Mouse (Mus musculus): ENCODE data around the gene Sugp2.

Gene Sugp2

GRCm38 (mm10) chr8:70279266-70279665, 45.2 kb downstream of the Sugp2 start:
- no peak for DNase-seq (ENCODE audit: extremely low read depth, low read depth, low spot score)

GRCm38 (mm10) chr8:70281001-70281400, 47.0 kb downstream of the Sugp2 start:
- no peak for DNase-seq (ENCODE audit: extremely low read depth, low read depth, low spot score)

GRCm38 (mm10) chr8:70282603-70283135, 48.6 kb downstream of the Sugp2 start, which contains the start of gene Homer3:
Homer3 (plus strand) TSS chr8:70282827.
- DNase-seq (ENCODE audit: extremely low read depth, low read depth, low spot score) = peak; percentile 18

GRCm38 (mm10) chr8:70283136-70284077, 49.4 kb downstream of the Sugp2 start:
- DNase-seq (ENCODE audit: extremely low read depth, low read depth, low spot score) = no peak

GRCm38 (mm10) chr8:70284421-70284820, 50.4 kb downstream of the Sugp2 start:
- DNase-seq (ENCODE audit: extremely low read depth, low read depth, low spot score) = no peak

GRCm38 (mm10) chr8:70285304-70285703, 51.3 kb downstream of the Sugp2 start:
- DNase-seq (ENCODE audit: extremely low read depth, low read depth, low spot score) = no peak

- no peak for DNase-seq (ENCODE audit: extremely low read depth, low read depth, low spot score)
Observed at GRCm38 (mm10) chr8:70286737-70287136, 52.7 kb downstream of the Sugp2 start.

- no peak for DNase-seq (ENCODE audit: extremely low read depth, low read depth, low spot score)
Observed at GRCm38 (mm10) chr8:70293988-70294405, 60.0 kb downstream of the Sugp2 start.

GRCm38 (mm10) chr8:70300881-70301280, 66.9 kb downstream of the Sugp2 start:
- DNase-seq (ENCODE audit: extremely low read depth, low read depth, low spot score) = no peak

- peak; percentile 30 for DNase-seq (ENCODE audit: extremely low read depth, low read depth, low spot score)
Observed at GRCm38 (mm10) chr8:70302358-70302890, 68.4 kb downstream of the Sugp2 start, which contains the start of the genes Ddx49 and Cope. Ddx49 (minus strand) TSS chr8:70302489. Cope (plus strand) TSS chr8:70302518.

- no peak for DNase-seq (ENCODE audit: extremely low read depth, low read depth, low spot score)
Observed at GRCm38 (mm10) chr8:70302901-70303300, 68.9 kb downstream of the Sugp2 start.

- DNase-seq (ENCODE audit: extremely low read depth, low read depth, low spot score) = no peak
Observed at GRCm38 (mm10) chr8:70309311-70309710, 75.3 kb downstream of the Sugp2 start.

- no peak for DNase-seq (ENCODE audit: extremely low read depth, low read depth, low spot score)
Observed at GRCm38 (mm10) chr8:70313399-70313798, 79.4 kb downstream of the Sugp2 start.

- no peak for DNase-seq (ENCODE audit: extremely low read depth, low read depth, low spot score)
Observed at GRCm38 (mm10) chr8:70315624-70316510, 81.8 kb downstream of the Sugp2 start, which contains the start of gene Cers1. Cers1 (plus strand) TSS chr8:70315775.

- no peak for DNase-seq (ENCODE audit: extremely low read depth, low read depth, low spot score)
Observed at GRCm38 (mm10) chr8:70316511-70317504, 82.8 kb downstream of the Sugp2 start.

- DNase-seq (ENCODE audit: extremely low read depth, low read depth, low spot score) = no peak
Observed at GRCm38 (mm10) chr8:70317872-70318271, 83.8 kb downstream of the Sugp2 start.

GRCm38 (mm10) chr8:70323716-70324115, 89.7 kb downstream of the Sugp2 start:
- no peak for DNase-seq (ENCODE audit: extremely low read depth, low read depth, low spot score)

- DNase-seq (ENCODE audit: extremely low read depth, low read depth, low spot score) = no peak
Observed at GRCm38 (mm10) chr8:70327512-70327911, 93.5 kb downstream of the Sugp2 start.

- no peak for DNase-seq (ENCODE audit: extremely low read depth, low read depth, low spot score)
Observed at GRCm38 (mm10) chr8:70329124-70329834, 95.3 kb downstream of the Sugp2 start, which contains the start of gene Gdf1. Gdf1 (plus strand) TSS chr8:70329817.
